Mouse (Mus musculus) mature B cell (primary cell): ENCODE results near the gene 1110051M20Rik.

Source experiments
- in situ Hi-C: fragments of 300-500 bp; cut with MboI; formaldehyde crosslinking; loops from 2 replicates; pipeline ENCODE4 v1.14.3; 2019

The 1110051M20Rik gene

DNA sequence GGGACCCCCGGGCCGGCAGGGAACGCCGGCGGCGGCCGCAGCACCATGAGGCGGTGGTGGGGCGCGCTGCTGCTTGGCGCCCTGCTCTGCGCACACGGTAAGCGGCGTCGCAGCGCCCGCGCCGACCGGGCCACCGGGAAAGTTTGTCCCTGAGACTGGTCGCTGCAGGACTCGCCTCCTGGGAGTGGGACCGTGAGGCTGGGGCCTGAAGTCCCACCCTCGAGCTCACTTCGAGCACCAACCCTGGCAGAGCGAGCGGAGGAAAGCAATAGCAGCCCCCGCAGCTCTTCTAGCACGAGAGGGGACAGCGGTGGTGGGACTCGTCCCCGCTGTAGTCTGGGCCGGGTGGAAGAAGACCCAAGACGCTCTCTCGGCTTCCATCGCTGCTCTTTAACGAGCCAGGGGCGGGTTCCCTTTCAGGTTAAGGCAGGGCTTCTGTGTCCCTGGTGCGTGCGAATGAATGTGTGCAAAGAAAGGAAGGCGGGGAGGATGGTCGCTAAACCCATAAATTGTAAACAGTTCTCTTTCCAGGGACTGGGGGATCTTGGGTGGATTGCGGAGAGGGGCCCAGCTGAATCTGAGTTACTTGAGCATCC, 13.2 kb upstream of the 1110051M20Rik start:
- in situ Hi-C loops = no loop called here

- in situ Hi-C loops = no loop called here
These were observed 12.8 kb upstream of the 1110051M20Rik start, which contains the start of gene Lrp4 for GRCm38 (mm10) chr2:91457259-91457655. Gene Lrp4, plus strand, starts transcription at chr2:91457511.

GRCm38 (mm10) chr2:91456491-91457100, 12.1 kb upstream of the 1110051M20Rik start:
- in situ Hi-C loops = no loop called here

DNA sequence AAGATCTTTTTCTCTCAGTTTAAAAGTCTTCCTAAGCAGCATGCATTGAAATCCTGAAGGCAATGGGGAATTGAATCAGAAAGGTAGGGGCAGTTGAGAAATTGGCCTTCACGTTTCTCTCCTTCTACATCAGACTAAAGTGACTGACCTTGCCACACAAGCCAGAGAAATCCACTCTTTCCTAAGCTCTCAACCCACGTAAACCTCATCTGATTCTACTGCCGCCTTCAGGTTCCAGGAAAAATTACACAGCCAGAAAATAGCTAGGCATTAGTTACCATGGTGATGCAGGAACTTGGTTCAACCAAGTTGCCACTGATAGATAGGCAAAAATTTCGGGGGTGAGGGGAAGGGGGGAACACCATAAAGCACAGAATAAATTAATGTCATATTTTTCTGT, 11.3 kb upstream of the 1110051M20Rik start:
- in situ Hi-C loops = no loop called here

- in situ Hi-C loops = no loop called here
These were observed 9.9 kb upstream of the 1110051M20Rik start for GRCm38 (mm10) chr2:91454434-91454833.

GRCm38 (mm10) chr2:91453231-91454075, 8.9 kb upstream of the 1110051M20Rik start:
- in situ Hi-C loops = no loop called here

GRCm38 (mm10) chr2:91452658-91453057, 8.2 kb upstream of the 1110051M20Rik start:
- in situ Hi-C loops = no loop called here

DNA sequence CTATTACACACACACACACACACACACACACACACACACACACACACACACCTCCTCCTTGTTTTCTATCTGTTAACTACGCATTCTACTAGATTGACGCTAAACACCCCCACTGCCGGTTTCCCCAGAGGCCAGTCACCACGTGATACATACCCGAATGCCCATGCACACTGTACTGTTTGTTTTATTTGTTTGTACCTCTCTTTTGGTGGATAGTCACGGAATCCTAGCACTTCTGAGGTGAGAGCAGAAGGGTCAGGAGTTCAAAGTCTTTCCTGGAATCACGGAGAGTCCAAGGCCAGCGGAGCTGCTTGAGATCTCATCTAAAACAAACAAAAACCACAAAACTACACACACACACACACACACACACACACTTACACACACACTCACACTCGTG, 5.8 kb upstream of the 1110051M20Rik start:
- in situ Hi-C loops = no loop called here

DNA sequence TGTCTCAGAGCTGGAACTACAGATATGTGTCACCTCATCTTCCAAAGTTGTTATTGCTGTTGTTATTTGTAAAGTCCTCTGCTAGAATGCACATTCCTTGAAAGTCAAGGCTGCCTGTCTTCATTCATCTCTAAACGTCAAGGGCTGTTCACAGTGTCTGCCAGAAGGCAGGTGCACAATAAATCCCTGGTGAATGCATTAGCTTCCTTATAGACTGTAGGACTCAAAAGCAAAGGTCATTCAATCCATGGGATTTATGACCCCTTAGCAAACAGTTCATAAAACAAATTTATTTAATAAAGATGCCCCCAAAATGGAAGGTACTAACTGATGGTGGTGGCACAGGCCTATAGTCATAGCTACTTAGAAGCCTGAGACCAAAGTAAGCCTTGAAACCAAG, 5.2 kb upstream of the 1110051M20Rik start:
- in situ Hi-C loops = no loop called here

GRCm38 (mm10) chr2:91442241-91442640, 2.3 kb downstream of the 1110051M20Rik start:
- in situ Hi-C loops = no loop called here

DNA sequence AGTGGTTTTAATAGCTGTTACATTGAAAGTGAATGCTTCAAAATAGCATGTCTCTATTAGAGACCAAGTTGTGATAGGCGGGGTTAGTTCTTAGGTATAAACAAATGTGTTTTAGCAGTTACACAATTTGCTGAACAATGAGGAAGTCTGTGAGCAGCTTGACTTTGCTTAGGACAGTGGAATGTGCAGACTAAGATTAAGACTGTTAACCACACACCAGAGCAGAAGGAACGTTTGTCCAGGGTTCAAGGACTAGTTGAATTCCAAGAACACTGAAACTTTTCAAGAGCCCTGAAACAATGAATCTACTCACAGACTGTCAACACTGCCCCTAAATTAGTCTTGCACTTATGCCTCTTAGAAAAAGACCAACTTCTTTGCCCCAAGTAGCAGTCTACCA, 2.8 kb downstream of the 1110051M20Rik start:
- in situ Hi-C loops = no loop called here

- in situ Hi-C loops = no loop called here
These were observed 3.8 kb downstream of the 1110051M20Rik start for GRCm38 (mm10) chr2:91440686-91441085.

DNA sequence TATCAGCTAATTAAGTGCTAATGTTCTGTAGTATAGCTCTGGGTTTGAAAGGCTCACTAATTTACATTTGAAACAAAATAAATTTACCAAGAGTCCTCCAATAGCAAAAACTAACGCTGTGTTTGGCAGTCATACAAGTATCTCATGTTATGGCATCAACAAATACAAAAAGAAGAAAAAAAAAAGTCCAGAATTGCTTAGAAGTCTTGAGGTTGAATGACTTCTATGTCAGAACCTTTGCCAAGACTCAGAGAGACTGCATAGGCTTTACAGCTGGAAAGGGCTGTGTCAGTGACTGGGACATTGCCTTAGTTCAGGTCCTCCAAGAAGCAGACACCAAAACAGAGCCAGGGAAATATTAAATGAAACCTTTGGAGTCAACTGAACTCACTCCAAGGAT, 4.6 kb downstream of the 1110051M20Rik start:
- in situ Hi-C loops = no loop called here

DNA sequence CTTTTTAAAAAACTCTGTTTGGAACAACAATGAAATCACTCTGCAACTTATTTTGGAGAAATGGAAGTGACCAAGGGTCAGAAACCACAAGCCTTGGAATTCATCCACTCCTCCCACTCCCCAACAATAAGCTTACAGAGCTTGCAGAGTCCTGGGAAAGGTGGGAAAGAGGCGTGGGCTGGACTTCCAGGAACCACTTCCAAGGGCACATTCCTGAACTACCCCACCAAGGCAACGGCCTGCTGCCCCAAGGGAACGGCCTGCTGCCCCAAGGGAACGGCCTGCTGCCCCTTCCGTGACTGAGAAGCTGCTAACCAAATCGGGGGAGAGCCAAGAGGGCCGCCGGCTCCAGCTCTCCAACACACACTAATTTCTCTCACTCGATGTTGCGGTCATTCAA, 5.2 kb downstream of the 1110051M20Rik start:
- in situ Hi-C loops = no loop called here

GRCm38 (mm10) chr2:91437116-91437815, 7.2 kb downstream of the 1110051M20Rik start:
- in situ Hi-C loops = no loop called here

DNA sequence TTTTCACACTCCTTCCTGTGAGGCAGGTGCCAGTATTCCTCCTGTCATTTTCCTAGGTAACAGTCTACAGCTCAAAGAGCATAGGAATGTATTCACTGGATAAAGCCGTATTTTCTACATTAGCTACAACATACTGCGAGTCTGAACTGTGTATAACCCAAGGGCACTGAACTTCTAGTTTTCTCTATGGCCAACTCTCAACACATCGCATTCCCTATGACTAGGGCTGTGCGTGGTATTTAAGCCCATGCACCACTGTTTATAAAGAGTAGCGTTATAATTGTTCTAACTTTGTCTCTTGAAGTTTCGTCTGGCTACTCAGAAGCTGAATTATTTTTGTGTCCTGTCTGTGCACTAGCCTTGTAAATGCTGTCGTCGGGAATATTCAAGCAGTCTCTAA, 7.8 kb downstream of the 1110051M20Rik start:
- in situ Hi-C loops = no loop called here

DNA sequence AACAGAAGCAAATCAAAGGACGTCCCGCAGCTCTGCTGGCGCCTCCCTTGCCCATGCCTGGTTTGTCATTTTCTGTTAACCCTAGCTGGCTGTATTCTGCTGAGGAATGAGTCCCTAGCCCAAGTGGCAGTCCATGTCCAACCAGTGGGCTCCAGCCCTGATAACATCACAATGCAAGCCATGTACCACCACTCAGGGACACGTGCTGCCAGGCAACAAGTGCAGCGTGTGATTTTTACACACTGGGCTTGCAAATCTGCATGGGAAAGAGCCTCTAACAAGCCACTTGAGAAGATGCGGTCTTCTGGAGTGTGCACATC, 13.9 kb downstream of the 1110051M20Rik start:
- in situ Hi-C loops = no loop called here

DNA sequence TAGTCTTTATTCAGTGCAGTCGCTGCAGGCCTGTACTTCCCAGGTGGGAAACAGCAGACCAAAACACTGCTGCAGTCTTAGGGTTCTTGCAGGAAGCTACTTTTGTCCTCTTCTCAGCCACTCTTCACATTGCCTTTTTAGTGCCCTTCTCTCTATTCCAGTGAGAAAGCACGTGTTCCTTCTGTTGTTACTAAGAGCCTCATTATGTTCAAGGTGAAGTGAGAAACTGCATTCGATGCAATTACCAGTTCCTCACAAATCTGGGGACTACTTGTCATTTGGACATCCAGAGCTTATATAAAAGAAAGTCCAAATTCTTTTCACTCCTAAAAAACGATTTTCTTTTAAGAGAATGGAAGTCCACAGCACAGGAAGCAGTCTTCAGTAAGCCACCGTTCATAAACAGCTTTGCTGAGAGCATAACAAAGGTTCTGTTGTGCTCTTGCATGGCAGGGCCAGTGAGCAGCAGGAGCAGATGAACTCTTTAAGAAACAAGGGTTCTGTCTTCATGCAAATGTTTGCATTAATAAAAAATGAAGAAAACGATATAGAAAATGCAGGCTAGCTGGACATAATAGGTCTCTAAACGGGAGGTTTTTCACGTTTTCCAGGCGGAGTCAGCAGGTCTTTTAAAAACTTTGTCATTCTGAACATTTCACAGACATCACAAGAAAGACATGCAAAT, 14.4 kb downstream of the 1110051M20Rik start:
- in situ Hi-C loops = no loop called here

DNA sequence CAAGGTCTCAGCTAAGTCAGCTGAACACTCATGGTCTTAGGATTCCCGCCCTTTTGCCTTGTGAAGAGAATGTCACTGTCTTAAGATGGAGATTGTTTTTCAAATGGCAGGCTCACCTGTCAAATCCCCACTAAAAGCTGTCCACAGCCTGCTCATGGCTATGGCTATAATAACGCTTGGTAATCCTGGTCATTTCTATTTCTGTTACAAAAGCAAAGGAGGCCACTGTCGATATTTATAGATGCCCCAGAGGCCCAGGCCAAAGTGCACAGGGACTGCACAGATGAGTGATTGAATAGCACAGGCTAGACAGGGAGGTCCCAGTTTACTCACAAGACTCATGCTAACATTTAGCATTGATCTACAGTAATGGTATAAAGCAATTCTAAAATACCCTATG, 15.4 kb downstream of the 1110051M20Rik start:
- in situ Hi-C loops = no loop called here

DNA sequence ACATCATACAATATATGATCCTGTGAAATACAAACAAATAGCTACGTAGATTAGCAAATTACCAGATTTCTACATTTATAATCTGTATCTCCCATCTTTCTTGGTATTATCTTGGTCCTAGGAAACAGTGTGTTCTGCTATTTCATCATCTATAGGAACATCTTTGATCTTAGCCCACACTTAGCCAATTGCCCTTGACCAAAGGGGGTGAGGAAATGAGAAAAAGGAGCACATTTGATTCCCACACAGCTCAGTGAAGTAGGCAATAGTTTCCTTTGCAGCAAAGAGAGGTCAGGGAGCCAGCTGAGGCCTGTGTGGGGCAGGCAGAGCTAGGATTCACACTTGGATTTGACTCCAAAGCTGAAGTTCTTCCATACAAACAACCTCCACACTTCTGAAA, 18.2 kb downstream of the 1110051M20Rik start:
- in situ Hi-C loops = no loop called here

DNA sequence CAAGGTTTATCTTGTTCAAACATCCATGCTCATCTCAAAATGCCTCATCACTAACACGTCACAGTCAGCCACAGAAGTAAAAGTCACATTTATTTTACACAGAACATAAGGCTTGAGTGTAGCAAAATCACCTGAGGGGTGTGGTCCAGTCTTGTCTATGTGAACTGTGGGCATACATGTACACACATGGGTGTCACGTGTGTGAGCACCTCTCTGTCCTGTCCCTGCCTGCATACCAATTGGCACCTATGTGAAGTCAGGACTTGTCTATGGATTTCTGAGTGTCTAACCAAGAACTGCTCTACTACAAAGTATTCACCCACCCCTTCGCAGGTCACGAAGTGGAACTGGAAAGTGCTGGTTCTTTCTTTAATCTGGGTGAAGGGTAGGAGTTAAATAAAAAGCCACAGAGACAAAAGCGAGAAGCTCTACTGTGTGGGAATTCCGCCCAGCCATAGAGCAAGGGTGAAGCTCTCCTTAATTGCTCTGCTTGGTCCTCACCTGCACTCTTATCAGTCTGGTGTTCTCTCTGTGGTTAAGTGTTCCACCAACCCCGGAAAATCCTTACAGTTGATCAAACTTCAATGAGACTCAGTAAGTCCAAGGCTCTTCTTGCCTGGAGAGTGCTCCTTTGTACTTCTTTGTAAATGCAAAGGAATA, 20.3 kb downstream of the 1110051M20Rik start:
- in situ Hi-C loops = no loop called here
